Mouse (Mus musculus) midbrain, postnatal 0 days (tissue): ENCODE measurements around the gene Tcf21. TPM values are rescaled to one million over a fixed set of nuclear protein-coding genes. Genes with fewer than 3 reads are reported as not detected.

Source experiments
- ATAC-seq: fragments of 200-750 bp; cut with Nextera tagmentation; 2 replicates; pipeline ENCODE4 v1.8.0; 2017; ENCODE audit warnings: moderate number of reproducible peaks, mild to moderate bottlenecking, moderate TSS enrichment, moderate library complexity; ENCODE audit not compliant: low FRiP score
- DNase-seq: peaks from one replicate; pipeline ENCODE4 v3.0.0-alpha.2; 2015; ENCODE audit warnings: low spot score
- H3K27ac ChIP-seq: fragments of 300-500 bp; sonication (generic); 2 replicates; pipeline ENCODE4 v1.5.1; 2014; ENCODE audit warnings: low read depth, mild to moderate bottlenecking, low read length, mixed read lengths
- H3K27me3 ChIP-seq: fragments of 300-500 bp; sonication (generic); 2 replicates; pipeline ENCODE4 v1.6.1; 2014; ENCODE audit warnings: low read length, control low read depth, mixed read lengths; ENCODE audit not compliant: insufficient read depth
- H3K36me3 ChIP-seq: fragments of 300-500 bp; sonication (generic); 2 replicates; pipeline ENCODE4 v1.6.1; 2014; ENCODE audit warnings: low read length, control low read depth, mixed read lengths; ENCODE audit not compliant: insufficient read depth
- H3K4me1 ChIP-seq: fragments of 300-500 bp; sonication (generic); 2 replicates; pipeline ENCODE4 v1.6.1; 2014; ENCODE audit warnings: mild to moderate bottlenecking, control low read depth, antibody characterized with exemption, low read length, mixed read lengths; ENCODE audit not compliant: insufficient read depth
- H3K4me2 ChIP-seq: fragments of 300-500 bp; sonication (generic); 2 replicates; pipeline ENCODE4 v1.6.1; 2014; ENCODE audit warnings: low read depth, mild to moderate bottlenecking, low read length, mixed read lengths; ENCODE audit not compliant: poor library complexity, severe bottlenecking
- H3K4me3 ChIP-seq: fragments of 300-500 bp; sonication (generic); 2 replicates; pipeline ENCODE4 v1.5.1; 2014; ENCODE audit warnings: low read depth, mild to moderate bottlenecking, low read length, moderate library complexity
- H3K9ac ChIP-seq: fragments of 300-500 bp; sonication (generic); replicated peaks from 2 replicates; pipeline ENCODE4 v1.6.1; 2014; ENCODE audit warnings: mild to moderate bottlenecking, low read length, moderate library complexity, mixed read lengths; ENCODE audit not compliant: poor library complexity, severe bottlenecking
- H3K9me3 ChIP-seq: fragments of 300-500 bp; sonication (generic); 2 replicates; pipeline ENCODE4 v1.6.1; 2016; ENCODE audit warnings: low read length, control low read depth
- CTCF ChIP-seq: IDR thresholded peaks from 2 replicates; pipeline ENCODE4 v1.5.1; 2016; ENCODE audit warnings: antibody characterized with exemption, mild to moderate bottlenecking
- WGBS: fragments of 180-500 bp; shearing (Covaris S2); extraction: QIAGEN DNeasy Blood & Tissue Kit; methylation state at CpG from one replicate; pipeline ENCODE4 v1.1.7; 2014; 5-methylcytosine and 5-hydroxymethylcytosine counted together
- polyA plus RNA-seq: library from polyadenylated mRNA; unstranded; fragments of >200 nt; fragmentation: Nextera tagmentation; extraction: Ambion mirVana; gene quantifications from 2 replicates; pipeline ENCODE4 v1.2.1, GENCODE M21; 2015
- total RNA-seq: library from RNA; depleted of rRNA; stranded (reverse); fragments of >200 nt; gene quantifications from 2 replicates; pipeline ENCODE4 v1.2.3, GENCODE M21; 2014; rRNA removed

The Tcf21 gene
- total and polyA plus RNA-seq, 2 experiments from 2014 or later: not detected

GRCm38 (mm10) chr10:22775456-22775855 lies 44.5 kb downstream of the Tcf21 start:
- Histone ChIP-seq H3K27me3 (no peaks in the 10 kb centered on the region), H3K27ac (no peak overlapping the region), H3K4me1 (no peaks in the 10 kb centered on the region), H3K36me3 (no peaks in the 10 kb centered on the region), H3K9me3 (no peaks in the 10 kb centered on the region), H3K4me2 (no peak overlapping the region), H3K4me3 (no peak overlapping the region), H3K9ac (no peak overlapping the region)
- DNase-seq: no peak
- 85% methylated on average over 2 of the region's 2 CpGs for WGBS
- no peak for ATAC-seq
- TF ChIP-seq CTCF: no peak

DNA sequence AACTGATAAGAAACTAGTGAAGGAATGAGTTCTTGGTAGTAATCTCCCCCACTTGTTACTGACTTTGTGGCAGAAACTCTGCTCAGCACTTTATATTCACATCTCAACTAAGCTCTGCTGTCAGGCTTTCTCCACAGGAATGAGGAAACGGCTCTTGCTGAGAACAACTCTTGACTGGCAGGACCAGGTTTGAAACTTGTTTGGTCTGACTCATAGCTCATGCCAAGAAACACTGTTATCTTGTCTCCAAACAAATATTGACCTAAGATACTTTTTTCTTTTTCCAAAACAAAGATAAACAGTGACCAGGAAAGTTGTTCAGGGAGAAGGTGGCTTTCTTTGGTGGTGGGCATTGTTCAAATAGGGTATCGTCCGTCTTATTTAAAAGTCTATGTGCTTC lies 45.3 kb downstream of the Tcf21 start:
- Histone ChIP-seq H3K4me3 (no peak overlapping the region), H3K27ac (no peak overlapping the region), H3K4me2 (no peak overlapping the region), H3K27me3 (no peaks in the 10 kb centered on the region), H3K36me3 (no peaks in the 10 kb centered on the region), H3K9ac (no peak overlapping the region), H3K4me1 (no peaks in the 10 kb centered on the region), H3K9me3 (no peaks in the 10 kb centered on the region)
- 91% methylated on average over 3 of the region's 3 CpGs for WGBS
- TF ChIP-seq CTCF: no peak
- no peak for DNase-seq
- ATAC-seq: no peak

Other genes starting within 250 kb of the Tcf21 start
- gene Slc2a12, start 175.2 kb downstream of the Tcf21 start, total RNA-seq: 7.2 and 7.8 TPM in 2 replicates
- 5.8 and 6.0 TPM in 2 replicates for gene Slc2a12, start 175.2 kb downstream of the Tcf21 start, polyA plus RNA-seq
- gene Tbpl1, start 88.2 kb downstream of the Tcf21 start, total RNA-seq: 36.6 and 47.6 TPM in 2 replicates
- 61.5 and 62.2 TPM in 2 replicates for gene Tbpl1, start 88.2 kb downstream of the Tcf21 start, polyA plus RNA-seq